Mouse (Mus musculus) ZHBTc4 (cell line): Measurements from ENCODE around the gene H2al1m.
"Not testable (repeated sequence)": the region's sequence is repeated elsewhere in the genome, so short reads cannot be mapped to it uniquely, and the experiment has no call there.

Source experiments
- DNase-seq: peaks from one replicate; pipeline ENCODE4 v3.0.0-alpha.2; 2011; ENCODE audit warnings: low read depth, low spot score

H2al1m gene

DNA sequence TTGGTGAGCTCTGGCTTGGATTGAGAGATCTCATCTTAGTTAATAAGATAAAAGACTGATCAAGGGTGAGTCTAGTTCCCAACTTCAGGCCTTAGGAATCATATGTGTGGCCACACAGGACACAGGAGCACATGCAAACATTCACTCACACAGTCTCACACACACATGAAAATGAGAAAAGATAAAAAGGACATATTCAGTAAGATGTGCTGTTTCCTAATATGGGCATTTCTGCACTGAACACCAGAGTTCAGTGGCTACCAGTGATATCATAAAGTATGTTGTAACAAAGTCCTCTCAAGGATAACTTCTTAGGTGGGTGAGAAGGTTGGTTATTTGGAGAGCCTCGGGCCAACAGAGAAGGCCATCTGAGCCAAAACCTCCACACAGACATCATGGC, at the start of gene H2al1m:
Gene H2al1m (plus strand): TSS at position 301 of the 400 bp plus-strand sequence.
- DNase-seq, result not testable (repeated sequence)

DNA sequence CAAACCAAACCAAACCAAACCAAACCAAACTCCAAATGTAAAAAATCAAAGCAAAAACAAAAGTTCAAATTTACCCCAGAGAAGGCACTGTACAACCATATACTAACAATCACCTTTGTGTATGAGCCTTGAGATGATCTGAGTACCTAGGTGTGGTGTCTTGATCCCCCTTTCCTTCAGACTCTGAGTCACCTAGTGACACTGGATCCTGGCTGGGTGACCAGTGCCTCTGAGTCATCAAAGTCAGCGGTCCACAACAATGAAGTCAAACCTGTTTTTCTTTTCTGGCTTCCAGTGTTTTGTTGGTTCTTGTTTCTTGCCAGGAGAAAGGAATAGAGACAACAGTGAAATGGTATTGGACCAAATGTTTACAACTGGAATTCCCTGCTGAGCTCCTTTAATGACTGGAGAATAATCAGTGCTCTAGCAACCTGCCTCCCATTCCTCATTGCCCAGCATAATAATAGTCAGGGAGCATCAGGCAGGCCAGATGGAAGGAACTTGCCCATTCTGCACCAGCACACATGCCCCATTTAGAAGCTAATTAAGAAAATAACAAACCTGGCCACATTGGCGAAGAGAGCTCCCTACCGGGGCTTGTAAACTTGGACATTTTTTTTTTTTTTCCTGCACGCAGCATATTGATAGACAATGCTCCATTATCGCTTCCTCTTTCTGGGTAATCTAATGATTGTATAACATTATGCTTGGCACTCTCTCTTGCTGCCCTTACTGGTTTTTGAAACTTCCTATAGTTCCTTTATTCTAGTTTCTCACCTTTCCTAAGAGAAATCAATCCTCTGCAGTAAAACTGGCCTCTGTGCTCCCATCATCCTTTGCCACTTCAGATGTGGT, 42.6 kb upstream of the H2al1m start:
- no peak for DNase-seq

DNA sequence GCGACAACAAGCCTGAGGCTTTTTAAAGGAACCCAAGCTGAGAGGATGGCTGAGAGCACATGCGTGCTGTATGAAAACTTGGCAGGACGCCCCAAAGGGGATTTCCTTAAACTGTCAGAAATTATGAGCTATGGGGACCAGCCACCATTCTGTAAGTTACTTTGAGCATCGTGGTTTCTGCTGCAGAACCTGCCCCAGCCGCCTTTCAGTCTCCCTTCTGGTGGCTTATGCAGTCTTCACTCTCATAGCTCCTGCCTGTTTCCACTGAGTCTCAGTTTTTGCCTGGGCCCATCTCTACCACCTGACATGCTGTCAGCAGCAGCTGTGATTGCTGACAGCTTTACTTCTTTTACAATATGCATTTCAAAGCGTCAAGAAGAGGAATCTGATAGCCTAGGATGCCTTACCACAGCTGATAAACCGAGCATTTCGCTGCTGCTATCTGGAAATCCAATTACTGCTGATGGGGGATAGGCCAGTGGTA, 40.1 kb upstream of the H2al1m start:
- no peak for DNase-seq

DNA sequence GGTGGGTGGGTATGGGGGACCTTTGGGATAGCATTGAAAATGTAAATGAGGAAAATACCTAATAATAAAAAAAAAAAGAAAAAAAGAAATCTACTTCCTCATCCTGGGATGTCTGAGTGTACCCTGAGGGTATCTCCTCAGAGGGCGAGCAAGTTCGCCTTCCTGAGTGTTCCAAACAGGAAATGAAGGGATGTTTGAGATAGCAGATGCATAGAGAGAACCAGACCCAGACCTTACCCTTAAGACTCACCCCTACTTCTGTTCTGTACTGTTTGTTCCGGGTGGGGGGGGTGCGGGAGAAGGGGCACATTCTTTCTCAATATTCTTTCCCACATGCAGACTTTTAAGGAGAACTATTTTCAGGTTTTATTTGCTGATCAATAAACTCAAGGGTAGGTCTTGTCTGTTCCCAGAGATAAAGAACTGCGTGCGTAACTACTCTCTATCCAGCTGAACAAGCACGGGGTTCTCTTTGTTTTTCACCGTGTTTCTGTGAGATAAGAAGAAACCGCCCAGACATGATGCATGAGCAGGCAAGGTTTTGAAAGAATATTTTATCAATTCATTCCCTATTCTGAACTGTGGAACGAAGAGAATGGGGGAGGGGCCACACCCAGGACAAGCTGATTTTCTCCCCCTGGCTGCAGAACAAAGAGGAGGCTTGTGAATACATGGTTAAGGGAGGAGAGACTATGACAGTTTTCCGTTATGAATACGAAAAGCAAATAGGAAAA, 38.8 kb upstream of the H2al1m start:
- DNase-seq, result no peak

DNA sequence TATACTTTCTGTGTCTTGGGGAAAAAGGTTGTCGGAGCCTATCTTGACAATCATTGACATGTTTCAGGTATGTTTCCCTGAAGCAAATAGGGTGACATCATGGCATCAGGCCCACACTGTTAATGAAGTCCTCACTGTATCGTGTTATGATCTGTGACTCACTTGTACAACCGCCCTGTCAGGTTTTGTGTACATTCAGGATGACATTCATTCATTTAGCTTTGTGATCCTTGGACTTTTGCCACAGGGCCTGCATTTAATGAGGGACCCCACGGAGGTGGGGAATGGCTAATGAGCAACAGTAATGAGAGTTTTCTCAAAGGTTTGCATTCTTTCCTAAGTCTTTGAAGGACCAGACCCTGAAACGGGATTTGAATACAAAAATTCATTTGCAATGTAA, 34.7 kb upstream of the H2al1m start:
- no peak for DNase-seq

DNA sequence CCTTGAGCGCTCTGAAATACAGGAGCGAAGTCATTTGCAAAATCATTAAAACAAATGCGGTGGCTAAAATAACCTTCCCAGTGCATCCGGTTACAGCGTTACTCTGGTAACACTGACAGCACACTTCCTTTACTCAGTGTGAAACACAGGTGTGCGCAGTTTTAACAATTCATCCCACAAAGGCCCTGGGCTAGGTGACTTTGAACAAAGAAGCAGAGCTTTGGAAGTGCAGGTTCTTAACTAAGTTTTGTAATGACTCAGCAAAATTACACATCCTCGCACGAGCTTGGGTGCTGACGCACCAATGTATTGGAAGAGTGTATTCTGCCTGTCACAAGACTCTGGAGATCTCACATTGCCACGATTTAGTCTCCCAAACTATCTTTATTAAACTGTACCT, 29.6 kb upstream of the H2al1m start:
- peak; percentile 16 for DNase-seq

DNA sequence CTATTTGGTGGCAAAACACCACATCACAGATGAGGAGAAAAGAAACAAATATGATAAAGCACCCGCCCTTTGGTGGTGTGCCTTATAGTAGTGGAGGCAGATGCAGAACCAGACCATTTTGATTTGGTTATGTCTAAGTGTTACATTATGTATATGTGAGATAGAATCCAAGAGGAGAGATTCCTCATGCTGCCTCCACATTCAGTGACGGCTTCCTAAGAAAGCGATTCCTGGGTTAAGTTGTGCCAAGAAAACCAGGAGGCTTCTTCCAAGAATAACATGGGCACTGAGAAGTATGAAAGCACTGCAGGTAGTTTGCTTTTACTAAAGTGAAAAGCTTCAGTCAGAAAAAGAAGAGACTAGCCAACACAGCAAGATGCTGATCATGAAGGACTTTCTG, 28.7 kb upstream of the H2al1m start:
- DNase-seq, result no peak

DNA sequence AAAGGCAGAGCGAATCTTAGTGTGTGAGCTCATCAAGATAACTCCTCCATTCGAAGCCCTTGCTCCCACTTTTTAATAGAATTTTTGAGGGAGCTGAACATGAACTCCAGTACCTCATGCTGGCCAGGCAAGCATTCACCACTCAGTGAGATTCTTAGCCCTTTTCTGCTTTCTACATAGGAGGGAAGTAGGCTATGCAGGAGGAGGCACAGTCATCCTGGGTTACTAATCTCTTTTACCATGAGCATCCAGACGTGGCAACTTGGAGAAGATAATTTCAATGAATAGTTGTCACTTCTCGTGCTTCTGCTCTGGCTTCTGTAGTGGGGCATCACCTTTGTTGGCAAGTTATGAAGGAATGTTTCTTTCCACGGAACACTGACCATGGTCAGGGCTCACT, 26.8 kb upstream of the H2al1m start, which contains the start of gene Gm14862:
Gene Gm14862 (minus strand): TSS at position 134 of the 400 bp plus-strand sequence.
- DNase-seq, result no peak

DNA sequence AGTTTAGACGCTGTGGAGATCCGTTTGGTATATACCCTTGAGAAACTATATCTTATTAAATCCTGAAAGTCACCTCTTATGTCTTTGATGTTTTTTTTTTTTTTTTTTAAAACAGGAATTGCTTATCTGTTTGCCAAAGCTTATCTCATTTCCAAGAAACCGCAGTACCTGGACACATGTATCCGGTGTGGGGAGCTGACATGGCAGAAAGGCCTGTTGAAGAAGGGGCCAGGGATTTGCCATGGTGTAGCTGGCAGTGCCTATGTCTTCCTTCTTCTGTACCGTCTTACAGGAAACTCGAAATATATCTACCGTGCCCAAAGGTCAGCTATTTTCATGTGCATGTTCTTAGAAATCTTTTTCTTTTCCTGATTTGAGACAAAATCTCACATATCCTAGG, 25.7 kb upstream of the H2al1m start:
- DNase-seq, result no peak

DNA sequence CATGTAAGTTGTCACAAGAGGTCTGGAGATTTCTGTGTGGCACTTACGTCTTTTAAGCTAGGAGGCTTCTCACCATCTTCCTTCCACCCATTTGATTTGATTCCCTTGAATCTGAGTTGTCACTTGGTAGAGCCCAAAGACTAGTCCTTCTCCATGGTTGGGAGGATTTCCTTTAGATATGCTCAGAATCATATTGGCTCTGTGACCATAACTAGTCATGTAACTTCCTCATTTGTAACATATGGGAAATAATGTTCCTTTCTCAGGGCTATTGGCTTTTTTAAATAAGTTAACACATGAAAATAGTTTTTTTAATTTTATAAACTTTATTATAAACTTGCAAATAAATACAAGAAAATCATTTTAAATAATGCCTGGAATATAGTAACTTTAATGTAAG, 24.3 kb upstream of the H2al1m start:
- DNase-seq, result no peak

DNA sequence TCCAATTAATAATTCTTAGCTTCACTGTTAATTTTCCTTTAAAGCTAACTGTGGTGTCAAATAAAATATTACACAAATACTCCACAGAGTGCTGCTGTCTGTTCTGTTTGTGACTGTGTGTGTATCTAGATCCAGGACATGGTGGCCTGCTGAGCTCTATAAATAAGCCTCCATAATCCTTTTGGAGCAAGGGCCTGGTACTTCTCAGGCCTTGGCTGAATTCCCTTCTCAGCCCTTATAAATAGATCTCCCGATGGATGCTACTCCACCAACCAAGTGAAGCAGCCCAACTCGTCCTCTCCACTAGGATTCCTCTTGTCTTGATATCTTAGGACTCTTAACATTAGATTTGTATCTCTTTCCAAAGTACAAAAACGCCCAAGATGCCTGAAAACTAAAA, 12.5 kb upstream of the H2al1m start:
- DNase-seq, result no peak

DNA sequence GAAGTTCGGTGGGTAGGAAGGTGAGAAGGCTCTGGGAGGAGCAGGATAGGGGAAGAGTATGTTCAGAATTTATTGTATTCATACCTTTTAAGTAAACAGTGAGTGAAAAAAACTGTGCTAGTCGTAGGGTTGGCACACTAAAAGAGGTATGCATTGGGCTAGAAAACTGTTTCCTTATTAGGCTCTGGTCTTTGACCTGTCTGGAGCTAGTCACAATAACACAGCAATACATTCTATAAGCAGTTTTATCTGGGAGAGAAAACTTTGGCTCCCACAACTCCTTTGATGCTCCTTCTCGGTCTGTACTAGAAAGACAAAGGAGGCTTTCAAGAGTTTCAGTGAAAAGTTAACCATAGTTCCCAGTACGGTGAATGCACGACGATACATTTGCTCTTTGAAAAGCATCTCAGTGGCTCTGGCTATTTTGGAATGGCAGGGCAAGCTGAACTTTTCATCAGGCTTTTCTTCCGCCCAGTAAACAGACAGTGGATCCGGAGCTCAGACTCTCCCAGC, 11.6 kb upstream of the H2al1m start:
- no peak for DNase-seq

DNA sequence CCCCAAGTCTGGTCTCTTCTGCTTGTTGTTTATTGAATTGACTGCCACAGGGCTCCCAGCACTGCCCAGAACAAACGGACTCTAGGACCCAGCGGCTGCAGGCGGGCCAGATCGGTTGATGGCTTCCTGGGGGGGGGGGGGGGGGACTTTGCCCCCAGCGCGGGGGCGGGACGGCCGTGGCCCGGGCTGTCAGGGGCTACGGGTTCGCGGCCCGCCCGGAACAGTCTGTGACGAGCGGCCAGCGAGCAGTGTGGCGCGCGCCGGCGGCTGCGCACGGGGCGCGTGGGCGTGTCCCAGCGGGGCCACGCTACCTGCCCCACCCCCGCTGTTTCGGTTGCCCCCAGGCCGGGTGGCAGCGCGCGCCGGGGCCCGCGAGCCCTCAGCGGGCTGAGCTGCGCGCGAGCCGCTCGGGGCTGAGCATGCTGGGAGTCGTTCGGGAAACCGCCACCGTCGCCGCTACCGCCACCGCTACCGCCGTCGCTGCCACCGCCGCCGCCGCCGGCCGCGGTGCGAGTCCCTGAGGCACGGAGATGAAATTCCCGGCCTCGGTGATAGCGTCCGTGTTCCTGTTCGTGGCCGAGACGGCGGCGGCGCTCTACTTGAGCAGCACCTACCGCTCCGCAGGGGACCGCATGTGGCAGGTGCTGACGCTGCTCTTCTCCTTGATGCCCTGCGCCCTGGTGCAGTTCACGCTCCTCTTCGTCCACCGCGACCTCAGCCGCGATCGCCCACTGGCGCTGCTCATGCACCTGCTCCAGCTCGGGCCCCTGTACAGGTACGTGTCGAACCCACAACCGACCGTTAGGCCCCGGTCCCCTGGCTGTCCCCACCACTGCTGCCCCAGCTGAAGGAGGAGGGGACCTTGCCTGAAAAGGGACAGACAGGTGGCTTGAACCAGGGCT, 10.9 kb upstream of the H2al1m start, which contains the start of gene Xk:
Gene Xk (plus strand): TSS at position 297 of the 902 bp plus-strand sequence.
- DNase-seq, result peak; percentile 63

DNA sequence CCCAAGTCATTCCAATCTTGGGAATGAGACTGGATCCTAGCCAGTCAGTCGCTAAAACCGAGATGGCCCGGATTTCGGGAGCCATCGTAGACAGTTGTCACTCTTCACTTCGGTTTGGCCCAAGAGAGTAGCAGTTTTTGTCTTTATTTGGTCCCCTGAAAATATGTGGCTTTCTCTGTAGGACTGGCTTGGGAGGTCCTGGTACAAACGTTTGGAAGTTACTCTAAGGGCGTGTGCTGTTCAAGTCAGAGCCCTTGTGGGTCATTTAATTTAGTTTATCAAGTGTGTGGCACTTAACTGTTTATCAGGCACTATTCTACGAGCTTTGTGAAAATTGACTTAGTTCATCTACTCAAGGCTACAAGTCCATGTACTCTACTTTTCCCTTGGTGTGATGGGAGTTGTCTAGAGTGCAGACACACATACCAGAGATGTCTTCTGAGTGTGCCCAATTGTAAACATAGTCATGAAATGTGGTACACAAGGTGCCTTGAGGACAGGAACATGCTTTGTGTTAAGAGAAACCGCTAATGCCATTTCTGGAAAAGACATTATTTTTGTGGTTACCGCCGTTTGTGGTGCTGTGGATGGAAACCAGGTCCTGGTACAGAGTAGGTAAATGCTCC, 10.1 kb upstream of the H2al1m start:
- DNase-seq, result no peak

DNA sequence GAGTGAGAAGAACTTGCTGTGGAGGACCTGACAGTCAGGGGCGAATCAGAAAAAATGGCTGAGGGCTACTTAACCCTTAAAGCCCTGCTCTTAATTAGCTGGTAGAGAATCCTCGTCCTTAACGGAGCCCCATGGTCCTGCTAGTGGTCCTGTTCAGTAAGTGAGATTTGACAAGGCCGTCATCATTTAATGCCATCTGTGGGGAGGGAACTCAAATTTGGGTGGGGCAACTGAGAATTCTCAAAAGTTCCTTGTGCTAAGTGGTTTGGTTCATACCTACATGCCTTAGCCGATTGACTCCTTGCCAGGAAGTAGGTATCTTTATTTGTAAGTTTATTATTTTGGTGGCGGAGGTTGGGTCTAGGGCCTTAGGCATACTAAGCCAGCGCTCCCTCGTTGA, 9.2 kb upstream of the H2al1m start:
- no peak for DNase-seq

DNA sequence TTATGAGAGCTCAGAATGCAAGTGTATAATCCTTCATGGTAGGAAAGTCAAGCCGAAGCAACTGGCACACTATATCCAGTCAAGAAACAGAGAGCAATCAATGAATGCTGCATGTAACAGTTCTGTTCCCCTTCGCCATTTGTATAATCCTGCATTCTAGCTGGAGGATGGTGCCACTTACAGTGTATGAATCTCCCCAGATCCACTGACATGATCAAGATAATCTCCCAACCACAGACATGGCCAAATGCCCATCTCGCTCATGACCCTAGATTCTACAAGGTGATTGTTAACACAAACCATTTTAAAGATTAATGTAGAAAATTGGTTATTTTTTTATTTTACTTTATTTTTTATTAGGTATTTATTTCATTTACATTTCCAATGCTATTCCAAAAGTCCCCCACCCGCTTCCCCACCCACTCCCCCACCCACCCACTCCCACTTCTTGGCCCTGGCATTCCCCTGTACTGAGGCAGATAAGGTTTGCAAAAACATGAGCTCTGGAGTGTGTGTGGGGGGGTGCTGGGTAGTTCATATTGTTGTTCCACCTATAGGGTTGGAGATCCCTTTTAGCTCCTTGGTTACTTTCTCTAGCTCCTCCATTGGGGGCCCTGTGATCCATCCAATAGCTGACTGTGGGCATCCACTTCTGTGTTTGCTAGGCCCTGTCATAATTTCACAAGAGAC, 9.7 kb downstream of the H2al1m start:
- DNase-seq, result not testable (repeated sequence)

DNA sequence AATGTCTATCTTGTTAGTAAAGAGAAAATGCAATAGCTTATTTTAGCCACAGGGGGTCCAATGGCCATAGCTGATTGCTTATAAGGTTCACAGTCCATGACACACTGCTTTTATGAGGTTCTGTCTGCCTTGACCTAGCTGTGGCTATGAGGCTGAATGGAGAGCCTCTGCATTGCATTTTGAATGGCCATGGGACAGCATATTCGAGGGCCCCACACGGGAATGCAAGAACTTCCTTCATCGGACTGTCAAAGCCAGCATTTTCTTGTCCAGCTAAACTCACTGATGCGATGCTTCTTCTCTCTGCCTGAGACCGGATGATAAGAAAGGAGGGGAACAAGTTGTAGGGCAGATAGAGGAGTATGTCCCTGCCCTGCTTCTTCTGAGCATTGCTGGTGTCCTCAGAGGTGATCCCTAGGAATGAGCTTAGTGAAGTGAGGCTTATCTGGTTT, 14.9 kb downstream of the H2al1m start:
- DNase-seq, result no peak

DNA sequence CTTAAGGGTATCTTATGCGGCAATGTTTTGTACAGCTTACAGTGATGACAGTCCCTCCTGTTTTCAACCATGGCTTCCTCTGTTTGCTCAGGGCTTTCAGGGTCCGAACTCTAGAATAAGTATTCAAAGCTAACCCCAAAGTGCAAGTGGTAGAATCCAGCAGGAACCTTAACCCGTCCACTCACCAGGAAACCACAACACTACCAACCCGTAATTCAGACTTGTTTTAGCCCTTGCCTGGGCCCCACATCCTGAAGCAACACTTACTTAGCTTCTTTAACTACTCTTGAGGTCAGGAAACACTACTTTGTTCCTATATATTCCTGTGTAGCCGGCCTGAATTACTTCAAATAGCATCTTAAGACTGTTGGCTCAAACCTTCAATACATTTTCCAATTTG, 19.2 kb downstream of the H2al1m start:
- DNase-seq, result no peak

DNA sequence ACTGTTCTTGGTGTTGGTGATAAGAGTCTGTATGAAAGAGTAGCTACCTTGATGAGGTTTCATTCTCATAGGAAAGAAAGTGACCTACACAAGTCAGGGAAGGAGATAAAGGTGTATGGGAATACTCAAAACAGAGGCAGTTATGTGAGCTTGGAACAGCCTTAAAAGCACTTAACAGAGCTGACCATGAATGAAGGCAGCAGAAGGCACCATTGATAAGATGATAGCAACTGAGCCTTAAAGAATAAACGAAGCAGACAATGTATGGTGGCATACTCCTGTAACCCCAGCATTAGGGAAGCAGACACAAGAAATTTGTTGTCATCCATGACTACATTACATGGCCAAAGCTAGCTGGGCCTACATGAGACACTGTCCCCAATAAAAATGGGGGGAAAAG, 19.9 kb downstream of the H2al1m start:
- DNase-seq, result no peak

DNA sequence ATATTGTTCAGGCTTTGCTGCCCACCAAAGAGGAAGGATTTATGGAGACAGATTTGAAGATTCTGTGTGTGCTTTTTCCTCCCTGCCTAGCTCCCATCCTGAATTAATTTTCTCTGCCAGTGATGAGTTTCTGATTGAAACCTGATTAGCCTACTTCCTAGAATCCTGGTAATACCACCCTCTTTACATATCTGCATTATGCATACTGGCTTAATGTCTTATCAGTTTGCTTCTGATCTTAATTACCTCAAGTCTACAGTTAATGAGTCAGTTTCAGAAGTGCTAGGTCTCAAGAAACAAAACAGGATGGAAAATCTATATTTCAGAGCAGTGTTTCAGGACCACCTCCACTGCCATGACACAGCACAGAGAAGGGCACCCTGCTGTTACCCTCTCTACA, 32.9 kb downstream of the H2al1m start:
- DNase-seq, result not testable (repeated sequence)
